10 mouse cellular contexts compared by ENCODE assay signal in the genomic region with DNA sequence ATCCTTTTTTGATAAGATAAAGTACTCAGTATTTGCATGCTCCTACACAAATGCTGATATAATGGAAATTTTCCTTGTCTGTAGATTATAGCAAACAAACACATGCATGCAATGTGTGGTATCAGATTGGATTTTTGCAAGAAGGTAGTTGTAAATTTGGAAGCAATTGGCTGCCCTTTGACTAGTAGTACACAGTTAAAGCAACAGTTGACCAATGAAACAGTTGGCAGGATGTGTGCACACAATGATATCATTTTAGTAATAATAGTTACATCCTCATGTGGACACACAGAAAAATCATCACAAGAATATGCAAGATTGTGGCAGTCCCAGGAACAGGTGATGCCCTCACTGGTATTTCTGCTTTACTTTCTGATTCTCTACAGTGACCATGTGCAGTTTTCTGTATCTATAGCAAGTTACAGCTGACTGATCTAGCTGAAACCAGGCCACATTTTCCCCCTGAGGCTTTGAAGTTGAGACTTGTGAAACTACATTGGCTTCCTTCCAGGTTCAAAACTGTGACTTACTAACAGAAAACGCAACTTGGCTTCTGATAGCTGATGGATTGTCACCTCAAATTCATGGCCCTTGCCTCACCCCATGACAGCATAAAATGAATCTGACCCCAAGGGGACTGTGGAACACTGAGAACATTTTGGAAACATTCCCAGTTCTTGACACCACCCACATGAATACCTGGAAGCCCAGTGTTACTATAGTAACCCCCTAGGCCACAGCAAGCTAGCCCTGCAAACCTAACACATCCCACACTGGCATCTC.
DNase-seq lines count a peak whose midpoint lies in the region; ATAC-seq and TF ChIP-seq lines count a peak whose summit lies in the region.
"Had no signal": no experiment of that assay in that cellular context is flagged by ENCODE, and none has a peak within 500 bp of the region (broad histone marks: within the 10 kb centered on the region; RNA-seq: fewer than 3 reads in every experiment).

No protein-coding gene starts in this region.

- WGBS in cerebellum, adult 2 months = 3% methylated on average over 1 of the region's 1 CpGs
- 60% methylated on average over 1 of the region's 1 CpGs for WGBS in midbrain, embryonic 14.5 days
- 79% methylated on average over 1 of the region's 1 CpGs for WGBS in midbrain, embryonic 11.5 days
- 35% methylated on average over 1 of the region's 1 CpGs for WGBS in stomach, embryonic 16.5 days

- no peak for TF ChIP-seq POLR2A in cerebellum, adult 2 months (IDR thresholded peaks at IDR 0.05; ENCODE audit: borderline replicate concordance, insufficient read depth, low read length)

- H3K9me3 ChIP-seq in midbrain, embryonic 14.5 days (ENCODE audit: control insufficient read depth, low read length) = no peaks in the 10 kb centered on the region
- H3K9me3 ChIP-seq in midbrain, embryonic 11.5 days (ENCODE audit: control insufficient read depth, low read length) = no peaks in the 10 kb centered on the region
- no peaks in the 10 kb centered on the region for H3K9me3 ChIP-seq in stomach, embryonic 16.5 days (replicated peaks; ENCODE audit: control insufficient read depth, low read length)
- H3K9me3 ChIP-seq: intestine, embryonic 15.5 days; megakaryocyte, embryonic 14.5 days had no signal

- H3K27me3 ChIP-seq in cerebellum, adult 2 months (ENCODE audit: control insufficient read depth, insufficient read depth, low read length) = no peaks in the 10 kb centered on the region
- no peaks in the 10 kb centered on the region for H3K27me3 ChIP-seq in midbrain, embryonic 14.5 days (ENCODE audit: control insufficient read depth, insufficient read depth, low read length)
- no peaks in the 10 kb centered on the region for H3K27me3 ChIP-seq in midbrain, embryonic 11.5 days (ENCODE audit: control insufficient read depth, insufficient read depth, low read length)
- no peaks in the 10 kb centered on the region for H3K27me3 ChIP-seq in stomach, embryonic 16.5 days (ENCODE audit: control insufficient read depth, insufficient read depth, low read length)
- H3K27me3 ChIP-seq: intestine, embryonic 15.5 days; megakaryocyte, embryonic 14.5 days had no signal

- H3K4me2 ChIP-seq in midbrain, embryonic 14.5 days (ENCODE audit: low read length) = no peak overlapping the region
- no peak overlapping the region for H3K4me2 ChIP-seq in midbrain, embryonic 11.5 days
- no peak overlapping the region for H3K4me2 ChIP-seq in stomach, embryonic 16.5 days (ENCODE audit: low read depth, low read length)
- H3K4me2 ChIP-seq: intestine, embryonic 15.5 days had no signal

- peak; percentile 4 for DNase-seq in cerebellum, adult 9-10 months
- DNase-seq in cerebellum, adult 2 months = no peak
- peak; percentile 5 for DNase-seq in midbrain, embryonic 14.5 days
- no peak for DNase-seq in midbrain, embryonic 11.5 days (ENCODE audit: low spot score, missing footprints)
- peak; percentile 26 to 64 for DNase-seq in kidney, adult 8-10 months
- DNase-seq in left cerebral cortex, adult 2 months (ENCODE audit: extremely low spot score in 1 of 2, low spot score in 2 of 2) = no peak
- no peak for DNase-seq in spleen, postnatal 14 days (ENCODE audit: low spot score in 2 of 2)

- ATAC-seq in midbrain, embryonic 14.5 days (ENCODE audit: low FRiP score, low TSS enrichment) = no peak
- ATAC-seq in midbrain, embryonic 11.5 days (ENCODE audit: low FRiP score) = no peak
- ATAC-seq in stomach, embryonic 16.5 days (ENCODE audit: insufficient read depth, low FRiP score) = peak; percentile 53
- ATAC-seq: intestine, embryonic 15.5 days had no signal

- no peak for TF ChIP-seq CTCF in cerebellum, adult 2 months (IDR thresholded peaks at IDR 0.05; ENCODE audit: borderline replicate concordance, insufficient read depth, low read depth, low read length)
- no peak for TF ChIP-seq CTCF in left cerebral cortex, adult 2 months (IDR thresholded peaks at IDR 0.05)

- H3K9ac ChIP-seq in midbrain, embryonic 14.5 days (replicated peaks; ENCODE audit: low read length) = no peak overlapping the region
- no peak overlapping the region for H3K9ac ChIP-seq in midbrain, embryonic 11.5 days (ENCODE audit: low read length)
- no peak overlapping the region for H3K9ac ChIP-seq in stomach, embryonic 16.5 days (ENCODE audit: low read length)
- H3K9ac ChIP-seq: intestine, embryonic 15.5 days had no signal

- intact Hi-C loops in left cerebral cortex, adult 2 months (cut with DNase I) = no loop called here

- no peaks in the 10 kb centered on the region for H3K36me3 ChIP-seq in midbrain, embryonic 14.5 days (ENCODE audit: control insufficient read depth, insufficient read depth, low read length)
- H3K36me3 ChIP-seq in midbrain, embryonic 11.5 days (ENCODE audit: control insufficient read depth, insufficient read depth, low read length) = no peaks in the 10 kb centered on the region
- no peaks in the 10 kb centered on the region for H3K36me3 ChIP-seq in stomach, embryonic 16.5 days (ENCODE audit: control insufficient read depth, insufficient read depth, low read length)
- H3K36me3 ChIP-seq: intestine, embryonic 15.5 days had no signal

- no peaks in the 10 kb centered on the region for H3K4me1 ChIP-seq in cerebellum, adult 2 months (ENCODE audit: control insufficient read depth, insufficient read depth, low read length)
- H3K4me1 ChIP-seq in midbrain, embryonic 14.5 days (ENCODE audit: control insufficient read depth, insufficient read depth, low read length) = no peaks in the 10 kb centered on the region
- H3K4me1 ChIP-seq in midbrain, embryonic 11.5 days (ENCODE audit: control insufficient read depth, insufficient read depth, low read length) = no peaks in the 10 kb centered on the region
- H3K4me1 ChIP-seq in stomach, embryonic 16.5 days (ENCODE audit: control insufficient read depth, insufficient read depth, low read length) = peaks cover 9% of the 10 kb centered on the region; the same call in 1 of the 2 replicates
- H3K4me1 ChIP-seq: intestine, embryonic 15.5 days had no signal

- no peak overlapping the region for H3K27ac ChIP-seq in cerebellum, adult 2 months (ENCODE audit: insufficient read depth, low read length)
- no peak overlapping the region for H3K27ac ChIP-seq in midbrain, embryonic 14.5 days (replicated peaks; ENCODE audit: low read depth, low read length)
- no peak overlapping the region for H3K27ac ChIP-seq in midbrain, embryonic 11.5 days (ENCODE audit: low read depth, low read length)
- H3K27ac ChIP-seq in stomach, embryonic 16.5 days (ENCODE audit: low read length) = no peak overlapping the region
- no peak overlapping the region for H3K27ac ChIP-seq in left cerebral cortex, adult 2 months
- H3K27ac ChIP-seq: intestine, embryonic 15.5 days had no signal

- H3K4me3 ChIP-seq in cerebellum, adult 2 months (replicated peaks; ENCODE audit: insufficient read depth, low read depth, low read length) = no peak overlapping the region
- no peak overlapping the region for H3K4me3 ChIP-seq in midbrain, embryonic 14.5 days (replicated peaks; ENCODE audit: low read depth, low read length)
- no peak overlapping the region for H3K4me3 ChIP-seq in midbrain, embryonic 11.5 days (ENCODE audit: low read depth, low read length)
- no peak overlapping the region for H3K4me3 ChIP-seq in stomach, embryonic 16.5 days (replicated peaks; ENCODE audit: low read length)
- H3K4me3 ChIP-seq in left cerebral cortex, adult 2 months = no peak overlapping the region
- H3K4me3 ChIP-seq: intestine, embryonic 15.5 days; megakaryocyte, embryonic 14.5 days had no signal

Comparison
In these comparisons a context has a peak if more than half of its experiments do, and no peak if none do; other contexts are left out.
1. DNase-seq: peak in cerebellum, adult 9-10 months (single experiment), midbrain, embryonic 14.5 days (single experiment) and kidney, adult 8-10 months (2 of 2); none in cerebellum, adult 2 months (0 of 2), midbrain, embryonic 11.5 days (single experiment), left cerebral cortex, adult 2 months (0 of 2) and spleen, postnatal 14 days (0 of 2).